Mouse (Mus musculus) heart, postnatal 0 days (tissue): Measurements from ENCODE around the gene Kifc1.

ENCODE experiments used
- CTCF ChIP-seq: IDR thresholded peaks from 2 replicates; pipeline ENCODE4 v1.5.1; 2016; ENCODE audit warnings: antibody characterized with exemption, control low read depth, low read depth
- EP300 ChIP-seq: IDR thresholded peaks from 2 replicates; pipeline ENCODE4 v1.6.1; 2016; ENCODE audit warnings: antibody characterized with exemption, low read depth

DNA sequence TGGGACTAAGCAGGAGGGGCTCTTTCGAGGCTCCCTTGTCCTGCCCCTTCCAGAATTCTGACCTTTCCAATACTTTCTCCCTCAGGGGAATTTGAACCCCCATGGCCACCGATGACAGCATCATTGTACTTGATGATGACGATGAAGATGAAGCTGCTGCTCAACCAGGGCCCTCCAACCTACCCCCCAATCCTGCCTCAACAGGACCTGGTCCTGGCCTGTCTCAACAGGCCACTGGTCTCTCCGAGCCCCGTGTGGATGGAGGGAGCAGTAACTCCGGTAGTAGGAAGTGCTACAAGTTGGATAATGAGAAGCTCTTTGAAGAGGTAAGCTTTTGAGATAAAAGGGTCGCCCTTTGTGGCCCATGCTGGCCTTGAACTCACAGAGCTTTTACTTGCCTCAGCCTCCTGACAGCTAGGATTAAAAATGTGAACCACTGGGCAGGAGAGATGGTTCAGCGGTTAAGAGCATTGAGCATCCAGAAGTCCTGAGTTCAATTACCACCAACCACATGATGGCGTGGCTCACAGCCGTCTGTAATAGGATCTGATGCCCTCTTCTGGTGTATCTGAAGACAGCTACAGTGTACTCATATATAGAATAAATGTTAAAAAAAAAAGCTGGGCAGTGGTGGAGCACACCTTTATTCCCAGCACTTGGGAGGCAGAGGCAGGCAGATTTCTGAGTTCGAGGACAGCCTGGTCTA, 20.0 kb upstream of the Kifc1 start:
- TF ChIP-seq CTCF (no peak), EP300 (no peak)
